Mouse (Mus musculus) small intestine, adult 2 months (tissue): Measurements from ENCODE around the gene Gm43518.

ENCODE experiments used
- CTCF ChIP-seq: fragments of 200-500 bp; IDR thresholded peaks from 2 replicates; pipeline ENCODE4 v1.5.1; 2012; ENCODE audit warnings: low read depth, mild to moderate bottlenecking, control low read depth, inconsistent platforms, low read length, moderate library complexity, mixed read lengths; ENCODE audit not compliant: insufficient replicate concordance, insufficient read length; ENCODE audit errors: extremely low read depth
- POLR2A ChIP-seq: fragments of 200-500 bp; IDR thresholded peaks from 2 replicates; pipeline ENCODE4 v1.6.1; 2012; ENCODE audit warnings: low read depth, mild to moderate bottlenecking, control low read depth, inconsistent platforms, low read length, moderate library complexity

DNA sequence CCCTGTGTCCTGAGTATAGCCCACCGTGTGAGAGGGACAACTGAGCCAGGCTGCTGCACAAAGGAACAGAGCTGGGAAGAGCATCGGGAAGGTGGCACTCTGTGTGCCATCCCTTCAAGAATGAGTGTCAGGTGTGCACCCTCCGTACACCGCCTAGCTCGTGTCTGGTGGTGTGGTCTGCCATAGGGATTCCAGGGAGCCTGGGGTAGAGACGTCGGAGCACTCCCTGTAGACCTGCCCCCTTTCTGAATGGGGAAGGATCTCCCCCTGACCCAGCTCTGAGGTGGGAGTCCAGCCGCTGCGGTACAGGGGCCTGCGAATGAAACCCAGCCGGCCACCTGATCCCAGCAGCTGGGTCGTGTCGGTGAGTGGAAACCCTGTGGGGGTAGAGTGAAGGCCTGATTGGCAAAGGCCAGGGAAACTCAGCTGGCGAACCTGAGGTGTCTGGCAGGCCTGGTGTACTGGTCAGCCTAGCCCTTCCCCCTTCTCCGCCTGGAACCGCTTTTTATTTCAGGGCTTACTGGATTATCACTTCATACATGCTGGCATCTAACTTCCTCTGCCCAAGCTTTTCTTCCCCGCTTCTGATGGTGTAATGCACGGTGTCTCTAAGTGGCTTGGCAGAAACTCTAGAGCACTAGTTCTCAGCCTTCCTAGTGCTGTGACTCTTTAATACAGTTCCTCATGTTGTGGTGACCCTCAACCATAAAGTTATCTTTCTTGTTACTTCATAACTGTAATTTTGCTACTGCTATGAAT, 52.2 kb downstream of the Gm43518 start:
- TF ChIP-seq CTCF (no peak), POLR2A (no peak)
